Mouse (Mus musculus) small intestine, adult 2 months (tissue): Measurements from ENCODE around the gene Smg1. TPM values are rescaled to one million over a fixed set of nuclear protein-coding genes. Genes with fewer than 3 reads are reported as not detected.

Experiments
- H3K27ac ChIP-seq: fragments of 200-500 bp; 2 replicates; pipeline ENCODE4 v1.5.1; 2012; ENCODE audit warnings: low read depth, low read length, control low read depth, inconsistent platforms; ENCODE audit not compliant: insufficient read depth
- H3K27me3 ChIP-seq: fragments of 200-500 bp; 2 replicates; pipeline ENCODE4 v1.6.1; 2012; ENCODE audit warnings: mild to moderate bottlenecking, moderate library complexity, low read length, inconsistent platforms; ENCODE audit not compliant: control insufficient read depth, insufficient read depth
- H3K36me3 ChIP-seq: fragments of 200-500 bp; 2 replicates; pipeline ENCODE4 v1.6.1; 2012; ENCODE audit warnings: mild to moderate bottlenecking, low read length, control low read depth, inconsistent platforms; ENCODE audit not compliant: control insufficient read depth, insufficient read depth
- H3K4me1 ChIP-seq: fragments of 200-500 bp; 2 replicates; pipeline ENCODE4 v1.6.1; 2012; ENCODE audit warnings: low read length, inconsistent platforms, mixed read lengths; ENCODE audit not compliant: control insufficient read depth, insufficient read depth, insufficient read length
- H3K4me3 ChIP-seq: fragments of 200-500 bp; 2 replicates; pipeline ENCODE4 v1.5.1; 2012; ENCODE audit warnings: low read depth, mild to moderate bottlenecking, control low read depth, inconsistent platforms, low read length, moderate library complexity
- CTCF ChIP-seq: fragments of 200-500 bp; IDR thresholded peaks from 2 replicates; pipeline ENCODE4 v1.5.1; 2012; ENCODE audit warnings: low read depth, mild to moderate bottlenecking, control low read depth, inconsistent platforms, low read length, moderate library complexity, mixed read lengths; ENCODE audit not compliant: insufficient replicate concordance, insufficient read length; ENCODE audit errors: extremely low read depth
- POLR2A ChIP-seq: fragments of 200-500 bp; IDR thresholded peaks from 2 replicates; pipeline ENCODE4 v1.6.1; 2012; ENCODE audit warnings: low read depth, mild to moderate bottlenecking, control low read depth, inconsistent platforms, low read length, moderate library complexity
- WGBS: fragments of 180-500 bp; shearing (Covaris S2); methylation state at CpG from one replicate; pipeline ENCODE4 v1.1.7; 2018; 5-methylcytosine and 5-hydroxymethylcytosine counted together
- polyA plus RNA-seq: library from polyadenylated mRNA; depleted of rRNA; stranded (reverse); fragments of >200 nt; gene quantifications from 2 replicates; pipeline ENCODE4 v1.2.3, GENCODE M21; 2012

The Smg1 gene
- polyA plus RNA-seq, 1 experiment = 38.3 TPM

DNA sequence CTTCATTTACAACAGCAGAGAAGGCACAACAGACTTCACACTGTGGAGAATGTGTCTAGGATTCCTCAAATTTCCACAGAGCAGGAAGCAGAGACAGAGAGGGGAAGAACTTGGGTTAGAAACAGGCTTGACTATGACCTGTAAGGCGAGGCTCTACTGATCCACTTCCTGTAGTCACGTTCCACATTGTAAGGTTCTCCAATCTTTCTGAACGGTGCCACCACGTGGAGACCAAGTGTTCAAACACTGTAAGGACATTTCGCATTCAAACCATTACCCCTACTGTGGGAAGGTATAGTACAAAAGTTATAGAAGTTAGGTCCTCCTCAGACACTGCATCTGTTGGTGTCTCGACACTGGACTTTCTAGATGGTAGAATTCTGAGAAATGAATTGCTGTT lies 31.8 kb upstream of the Smg1 start:
- TF ChIP-seq CTCF = no peak
- TF ChIP-seq POLR2A = no peak
- peaks cover 25% of the 10 kb centered on the region for H3K4me1 ChIP-seq
- H3K27ac ChIP-seq = peak overlapping the region; percentile 37; the same call in 1 of the 2 replicates
- no peaks in the 10 kb centered on the region for H3K27me3 ChIP-seq
- no peaks in the 10 kb centered on the region for H3K36me3 ChIP-seq
- WGBS = 35% methylated on average over 6 of the region's 6 CpGs
- H3K4me3 ChIP-seq = no peak overlapping the region

DNA sequence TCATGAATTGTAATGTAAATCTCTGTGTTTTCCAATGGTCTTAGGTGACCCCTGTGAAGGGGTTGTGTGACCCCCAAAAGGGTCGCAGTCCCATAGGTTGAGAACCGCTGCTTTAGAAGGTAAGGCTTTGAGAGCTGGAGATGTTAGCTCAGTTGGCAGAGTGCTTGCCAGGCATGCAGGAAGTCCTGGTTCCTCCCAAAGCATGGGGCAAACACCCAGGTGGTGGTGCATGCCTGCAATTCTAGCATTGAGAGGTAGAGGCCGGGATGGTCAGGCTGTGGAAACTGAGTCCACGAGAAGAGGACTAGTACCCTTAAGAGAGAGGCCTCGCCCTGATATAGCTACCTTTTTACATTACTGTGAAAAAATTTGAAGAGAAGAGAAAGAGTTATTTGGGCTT lies 31.4 kb upstream of the Smg1 start:
- Histone ChIP-seq H3K36me3 (no peaks in the 10 kb centered on the region), H3K4me3 (no peak overlapping the region), H3K27me3 (no peaks in the 10 kb centered on the region), H3K27ac (peak overlapping the region; percentile 37; the same call in 1 of the 2 replicates), H3K4me1 (peaks cover 25% of the 10 kb centered on the region)
- WGBS = 87% methylated on average over 5 of the region's 5 CpGs
- no peak for TF ChIP-seq POLR2A
- TF ChIP-seq CTCF = no peak

DNA sequence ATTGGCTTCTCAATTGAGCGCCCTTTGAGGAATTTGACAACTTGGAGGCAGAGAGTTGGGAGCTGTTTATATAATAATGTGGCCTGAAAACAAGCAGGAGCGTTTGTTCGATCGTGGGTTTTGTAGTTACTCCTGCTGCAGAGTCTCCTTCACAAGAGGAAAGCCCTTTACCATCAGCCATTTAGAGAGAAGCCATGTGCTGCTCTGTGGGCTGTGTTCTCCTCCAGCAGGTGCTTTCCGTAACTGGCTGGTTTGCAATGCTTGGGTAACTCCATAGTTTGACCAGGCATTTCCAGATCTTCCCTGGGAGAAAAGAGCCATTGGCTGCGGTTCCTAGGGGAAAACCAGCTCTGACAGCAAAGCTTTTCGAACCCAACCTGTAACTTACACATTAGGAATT lies 30.7 kb upstream of the Smg1 start:
- no peaks in the 10 kb centered on the region for H3K36me3 ChIP-seq
- no peak overlapping the region for H3K4me3 ChIP-seq
- no peaks in the 10 kb centered on the region for H3K27me3 ChIP-seq
- 95% methylated on average over 7 of the region's 7 CpGs for WGBS
- no peak overlapping the region for H3K27ac ChIP-seq
- peaks cover 25% of the 10 kb centered on the region for H3K4me1 ChIP-seq
- no peak for TF ChIP-seq CTCF
- no peak for TF ChIP-seq POLR2A

DNA sequence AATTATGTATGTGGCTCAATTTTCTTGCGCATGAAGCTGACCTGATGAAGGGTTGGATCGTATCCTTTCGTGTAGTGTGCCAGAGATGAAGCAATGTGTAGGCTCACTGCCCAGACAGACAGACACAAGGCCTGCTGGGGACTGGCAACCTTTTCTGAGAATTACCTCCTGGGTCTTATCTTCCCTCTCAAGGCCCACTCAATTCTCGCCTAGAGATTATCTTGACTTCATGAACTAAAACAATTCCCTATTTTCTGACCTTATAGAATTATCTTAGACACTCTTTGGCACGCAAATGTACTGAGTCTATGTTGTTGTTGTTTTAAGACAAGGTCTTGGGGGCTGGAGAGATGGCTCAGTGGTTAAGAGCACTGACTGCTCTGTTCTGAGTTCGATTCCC lies 22.6 kb upstream of the Smg1 start:
- H3K27ac ChIP-seq = no peak overlapping the region
- TF ChIP-seq POLR2A = no peak
- no peak for TF ChIP-seq CTCF
- H3K4me1 ChIP-seq = peaks cover 3% of the 10 kb centered on the region; the same call in 1 of the 2 replicates
- H3K27me3 ChIP-seq = no peaks in the 10 kb centered on the region
- 92% methylated on average over 6 of the region's 6 CpGs for WGBS
- H3K4me3 ChIP-seq = no peak overlapping the region
- no peaks in the 10 kb centered on the region for H3K36me3 ChIP-seq

DNA sequence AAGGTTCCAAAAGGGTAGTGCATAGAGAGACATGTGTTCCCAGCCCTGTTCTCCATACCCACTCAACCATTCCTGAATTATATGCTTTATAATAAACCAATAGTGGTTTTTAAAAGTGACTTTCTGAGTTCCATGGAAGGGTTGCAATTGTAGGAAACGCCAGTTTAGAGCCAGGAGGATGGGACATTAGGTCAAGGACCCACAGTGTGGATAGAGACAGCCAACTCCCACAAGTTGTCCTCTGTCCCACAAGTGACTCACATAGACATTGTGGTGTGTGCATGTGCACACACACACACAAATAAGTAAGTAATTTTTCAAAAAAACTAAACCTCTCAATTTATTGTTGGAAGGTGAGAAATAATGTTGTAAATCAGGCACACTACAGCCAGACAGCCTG lies 20.1 kb upstream of the Smg1 start:
- H3K27ac ChIP-seq = no peak overlapping the region
- 78% methylated on average over 1 of the region's 1 CpGs for WGBS
- no peaks in the 10 kb centered on the region for H3K27me3 ChIP-seq
- H3K36me3 ChIP-seq = no peaks in the 10 kb centered on the region
- no peak overlapping the region for H3K4me3 ChIP-seq
- peaks cover 3% of the 10 kb centered on the region; the same call in 1 of the 2 replicates for H3K4me1 ChIP-seq
- TF ChIP-seq POLR2A (no peak), CTCF (no peak)

DNA sequence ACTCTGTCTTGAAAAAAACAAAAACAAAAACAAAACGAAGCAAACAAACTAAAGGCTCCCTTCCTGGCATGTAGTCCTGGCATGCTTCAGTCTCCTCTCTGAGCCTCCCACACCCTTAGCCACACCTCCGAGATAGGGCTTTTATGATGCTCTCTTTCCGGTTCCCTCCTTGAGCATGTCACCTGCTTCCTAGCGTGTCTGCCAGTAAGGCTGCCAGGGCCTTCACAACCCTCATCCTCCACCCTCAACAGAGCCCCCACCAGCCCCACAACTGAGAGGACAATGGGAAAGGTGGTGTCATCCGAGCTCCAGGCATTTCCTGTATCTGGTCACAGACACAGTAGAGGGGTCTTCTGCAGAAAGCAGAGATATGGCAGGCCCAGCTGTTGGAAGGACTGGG lies 18.9 kb upstream of the Smg1 start:
- 25% methylated on average over 5 of the region's 5 CpGs for WGBS

DNA sequence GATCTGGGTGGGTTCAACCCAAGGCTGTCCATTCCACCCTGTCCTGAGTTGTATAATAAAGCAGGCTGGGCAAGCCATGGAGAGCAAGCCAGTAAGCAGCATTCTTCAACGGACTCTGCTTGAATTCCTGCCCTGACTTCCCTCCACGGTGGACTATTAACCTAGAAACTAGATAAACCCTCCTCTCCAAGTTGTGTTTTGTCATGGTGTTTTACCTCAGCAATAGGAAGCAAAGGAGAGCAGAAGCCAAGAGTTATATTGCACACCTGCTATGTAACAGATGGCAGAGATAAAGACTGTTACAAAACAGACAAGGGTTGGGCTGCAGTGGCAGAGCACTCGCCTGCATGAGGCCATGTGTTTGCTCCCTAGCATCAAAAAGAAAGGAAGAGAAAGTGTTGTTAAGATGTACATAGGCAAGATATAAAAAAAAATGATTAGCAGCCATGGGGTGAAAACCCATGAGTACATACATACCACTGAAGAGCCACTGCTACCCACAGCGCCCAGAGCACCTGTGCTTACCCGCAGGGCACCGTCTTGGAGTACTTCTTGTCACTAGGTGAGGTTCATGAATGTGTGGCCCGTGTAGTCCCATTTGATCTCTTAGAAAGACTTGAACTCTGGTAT lies 16.3 kb upstream of the Smg1 start:
- Histone ChIP-seq H3K27ac (peak overlapping the region; percentile 58), H3K27me3 (no peaks in the 10 kb centered on the region), H3K4me1 (peaks cover 3% of the 10 kb centered on the region; the same call in 1 of the 2 replicates), H3K4me3 (no peak overlapping the region), H3K36me3 (no peaks in the 10 kb centered on the region)
- TF ChIP-seq POLR2A = no peak
- TF ChIP-seq CTCF = no peak
- 48% methylated on average over 7 of the region's 7 CpGs for WGBS

More for the DNA sequence above, 18.9 kb upstream of the Smg1 start:
- Histone ChIP-seq H3K4me1 (peaks cover 3% of the 10 kb centered on the region; the same call in 1 of the 2 replicates), H3K27ac (no peak overlapping the region), H3K27me3 (no peaks in the 10 kb centered on the region), H3K36me3 (no peaks in the 10 kb centered on the region), H3K4me3 (no peak overlapping the region)
- TF ChIP-seq CTCF = no peak
- no peak for TF ChIP-seq POLR2A
